In genomic region chr6:127373797-127374463, GRCm38 (mm10) we compare ENCODE assay signal across 11 mouse cellular contexts.
DNase-seq lines count a peak whose midpoint lies in the region; ATAC-seq and TF ChIP-seq lines count a peak whose summit lies in the region.
"Had no signal": no experiment of that assay in that cellular context is flagged by ENCODE, and none has a peak within 500 bp of the region (broad histone marks: within the 10 kb centered on the region; RNA-seq: fewer than 3 reads in every experiment).

No protein-coding gene starts in this region.

- no peak overlapping the region for H3K4me3 ChIP-seq in hindbrain, postnatal 0 days (ENCODE audit: low read length)
- H3K4me3 ChIP-seq in hindbrain, embryonic 14.5 days (replicated peaks; ENCODE audit: low read length) = no peak overlapping the region
- H3K4me3 ChIP-seq in lung, postnatal 0 days (ENCODE audit: low read depth, low read length) = no peak overlapping the region
- no peak overlapping the region for H3K4me3 ChIP-seq in forebrain, postnatal 0 days (ENCODE audit: low read depth, low read length)
- H3K4me3 ChIP-seq: intestine, embryonic 15.5 days; liver, embryonic 15.5 days had no signal

- H3K4me2 ChIP-seq in hindbrain, postnatal 0 days (ENCODE audit: low read depth, low read length) = no peak overlapping the region
- H3K4me2 ChIP-seq in hindbrain, embryonic 14.5 days (replicated peaks) = no peak overlapping the region
- H3K4me2 ChIP-seq in lung, postnatal 0 days (replicated peaks; ENCODE audit: low read depth, low read length) = no peak overlapping the region
- no peak overlapping the region for H3K4me2 ChIP-seq in forebrain, postnatal 0 days (ENCODE audit: low read depth)
- H3K4me2 ChIP-seq: intestine, embryonic 15.5 days; liver, embryonic 15.5 days had no signal

- 64% methylated on average over 13 of the region's 13 CpGs for WGBS in hindbrain, postnatal 0 days
- WGBS in hindbrain, embryonic 14.5 days = 67% methylated on average over 13 of the region's 13 CpGs
- 79% methylated on average over 13 of the region's 13 CpGs for WGBS in lung, postnatal 0 days
- 58% methylated on average over 13 of the region's 13 CpGs for WGBS in forebrain, postnatal 0 days

- peak; percentile 31 for DNase-seq in embryo, embryonic 10 days (ENCODE audit: low spot score)
- DNase-seq in embryo, embryonic 10.5 days (ENCODE audit: low spot score) = no peak
- peak; percentile 18 for DNase-seq in hindbrain, postnatal 0 days (ENCODE audit: low spot score)
- DNase-seq in hindbrain, embryonic 14.5 days (ENCODE audit: low spot score) = no peak
- DNase-seq in lung, postnatal 0 days (ENCODE audit: low spot score) = no peak
- DNase-seq in lung, postnatal 4 days = no peak
- no peak for DNase-seq in forebrain, postnatal 0 days
- no peak for DNase-seq in frontal cortex, postnatal 14 days (ENCODE audit: low spot score in 2 of 2)
- DNase-seq: cerebellum, adult 11-12 months had no signal

- no peaks in the 10 kb centered on the region for H3K27me3 ChIP-seq in hindbrain, postnatal 0 days (ENCODE audit: insufficient read depth, low read length)
- H3K27me3 ChIP-seq in hindbrain, embryonic 14.5 days (ENCODE audit: control insufficient read depth, insufficient read depth, low read length) = no peaks in the 10 kb centered on the region
- no peaks in the 10 kb centered on the region for H3K27me3 ChIP-seq in lung, postnatal 0 days (replicated peaks; ENCODE audit: insufficient read depth, low read length)
- H3K27me3 ChIP-seq in forebrain, postnatal 0 days (ENCODE audit: insufficient read depth, low read length) = no peaks in the 10 kb centered on the region
- H3K27me3 ChIP-seq: intestine, embryonic 15.5 days had no signal

- ATAC-seq in hindbrain, postnatal 0 days = no peak
- ATAC-seq in hindbrain, embryonic 14.5 days (ENCODE audit: low FRiP score) = no peak
- no peak for ATAC-seq in lung, postnatal 0 days
- no peak for ATAC-seq in forebrain, postnatal 0 days
- ATAC-seq: intestine, embryonic 15.5 days had no signal

- peak overlapping the region; percentile 11; the same call in 1 of the 2 replicates for H3K27ac ChIP-seq in hindbrain, postnatal 0 days
- H3K27ac ChIP-seq in hindbrain, embryonic 14.5 days = no peak overlapping the region
- H3K27ac ChIP-seq in lung, postnatal 0 days (ENCODE audit: low read length) = no peak overlapping the region
- no peak overlapping the region for H3K27ac ChIP-seq in forebrain, postnatal 0 days (ENCODE audit: low read depth, low read length)
- H3K27ac ChIP-seq: intestine, embryonic 15.5 days; liver, embryonic 15.5 days had no signal

- no peaks in the 10 kb centered on the region for H3K36me3 ChIP-seq in hindbrain, postnatal 0 days (ENCODE audit: insufficient read depth, low read length)
- H3K36me3 ChIP-seq in hindbrain, embryonic 14.5 days (replicated peaks; ENCODE audit: control insufficient read depth, insufficient read depth) = no peaks in the 10 kb centered on the region
- H3K36me3 ChIP-seq in lung, postnatal 0 days (ENCODE audit: insufficient read depth, low read length) = no peaks in the 10 kb centered on the region
- no peaks in the 10 kb centered on the region for H3K36me3 ChIP-seq in forebrain, postnatal 0 days (ENCODE audit: insufficient read depth)
- H3K36me3 ChIP-seq: intestine, embryonic 15.5 days; liver, embryonic 15.5 days had no signal

- no peak overlapping the region for H3K9ac ChIP-seq in hindbrain, postnatal 0 days (replicated peaks; ENCODE audit: low read length)
- H3K9ac ChIP-seq in hindbrain, embryonic 14.5 days = no peak overlapping the region
- H3K9ac ChIP-seq in lung, postnatal 0 days (replicated peaks; ENCODE audit: low read depth) = no peak overlapping the region
- H3K9ac ChIP-seq in forebrain, postnatal 0 days = no peak overlapping the region
- H3K9ac ChIP-seq: intestine, embryonic 15.5 days; liver, embryonic 15.5 days had no signal

- H3K4me1 ChIP-seq in hindbrain, postnatal 0 days (ENCODE audit: insufficient read depth, low read length) = peaks cover 9% of the 10 kb centered on the region; the same call in 1 of the 2 replicates
- H3K4me1 ChIP-seq in hindbrain, embryonic 14.5 days (replicated peaks; ENCODE audit: control insufficient read depth, insufficient read depth, low read length) = 0 out of 2 replicates have a peak, but pooled peaks cover 4% of the 10 kb centered on the region
- peaks cover 8% of the 10 kb centered on the region; the same call in 1 of the 2 replicates for H3K4me1 ChIP-seq in lung, postnatal 0 days (ENCODE audit: insufficient read depth, low read depth, low read length)
- H3K4me1 ChIP-seq in forebrain, postnatal 0 days (ENCODE audit: insufficient read depth) = peaks cover 4% of the 10 kb centered on the region; the same call in 1 of the 2 replicates

- no peak for TF ChIP-seq EP300 in lung, postnatal 0 days (IDR thresholded peaks at IDR 0.05)

- TF ChIP-seq CTCF in hindbrain, postnatal 0 days (IDR thresholded peaks at IDR 0.05; ENCODE audit: low read depth) = peak; percentile 40
- peak; percentile 21; the same call in 1 of the 2 replicates for TF ChIP-seq CTCF in lung, postnatal 0 days (IDR thresholded peaks at IDR 0.05)
- TF ChIP-seq CTCF in forebrain, postnatal 0 days (IDR thresholded peaks at IDR 0.05; ENCODE audit: low read depth) = peak; percentile 45

- H3K9me3 ChIP-seq in hindbrain, postnatal 0 days (ENCODE audit: low read length) = no peaks in the 10 kb centered on the region
- no peaks in the 10 kb centered on the region for H3K9me3 ChIP-seq in hindbrain, embryonic 14.5 days (ENCODE audit: control insufficient read depth, low read length)
- H3K9me3 ChIP-seq in lung, postnatal 0 days (ENCODE audit: low read length) = no peaks in the 10 kb centered on the region
- no peaks in the 10 kb centered on the region for H3K9me3 ChIP-seq in forebrain, postnatal 0 days (ENCODE audit: low read length)
- H3K9me3 ChIP-seq: intestine, embryonic 15.5 days; liver, embryonic 15.5 days had no signal

Comparison
In these comparisons a context has a peak if more than half of its experiments do, and no peak if none do; other contexts are left out.
1. DNase-seq: peak in embryo, embryonic 10 days (single experiment) and hindbrain, postnatal 0 days (single experiment); none in embryo, embryonic 10.5 days (single experiment), hindbrain, embryonic 14.5 days (single experiment), lung, postnatal 0 days (single experiment), lung, postnatal 4 days (0 of 2), forebrain, postnatal 0 days (single experiment) and frontal cortex, postnatal 14 days (0 of 2).
2. Peak in every context shown above with its lines, with median percentiles within 50 percentile points of each other: CTCF ChIP-seq.